Mouse (Mus musculus): ENCODE measurements at regions not wholly inside any gene's neighbourhood (a gene's known extent, or its start where the extent isn't known, plus 50 kb on each side); places are given as distances from the start of the nearest gene placed in this dataset.

GRCm38 (mm10) chr4:131014301-131015081 lies 70.3 kb downstream of the Matn1 start:
- H3K4me3 ChIP-seq (replicated peaks; ENCODE audit: insufficient read depth, low read depth, low read length): no peak overlapping the region
- 51% methylated on average over 15 of the region's 15 CpGs for WGBS
- TF ChIP-seq CTCF (IDR thresholded peaks at IDR 0.05; ENCODE audit: borderline replicate concordance, insufficient read depth, low read depth, low read length) (no peak), POLR2A (IDR thresholded peaks at IDR 0.05; ENCODE audit: borderline replicate concordance, insufficient read depth, low read length) (no peak)
- no peaks in the 10 kb centered on the region for H3K4me1 ChIP-seq (ENCODE audit: control insufficient read depth, insufficient read depth, low read length)
- no peaks in the 10 kb centered on the region; the same call in 1 of the 2 replicates for H3K27me3 ChIP-seq (ENCODE audit: control insufficient read depth, insufficient read depth, low read length)
- no peak overlapping the region for H3K27ac ChIP-seq (ENCODE audit: insufficient read depth, low read length)
- no peak for DNase-seq

GRCm38 (mm10) chr4:131015156-131015555 lies 71.0 kb downstream of the Matn1 start:
- H3K4me3 ChIP-seq (replicated peaks; ENCODE audit: insufficient read depth, low read depth, low read length): no peak overlapping the region
- no peak for DNase-seq
- TF ChIP-seq CTCF (IDR thresholded peaks at IDR 0.05; ENCODE audit: borderline replicate concordance, insufficient read depth, low read depth, low read length): no peak
- TF ChIP-seq POLR2A (IDR thresholded peaks at IDR 0.05; ENCODE audit: borderline replicate concordance, insufficient read depth, low read length): no peak
- no peak overlapping the region for H3K27ac ChIP-seq (ENCODE audit: insufficient read depth, low read length)
- no peaks in the 10 kb centered on the region for H3K4me1 ChIP-seq (ENCODE audit: control insufficient read depth, insufficient read depth, low read length)
- H3K27me3 ChIP-seq (ENCODE audit: control insufficient read depth, insufficient read depth, low read length): no peaks in the 10 kb centered on the region; the same call in 1 of the 2 replicates
- 78% methylated on average over 2 of the region's 2 CpGs for WGBS

- TF ChIP-seq CTCF (IDR thresholded peaks at IDR 0.05; ENCODE audit: borderline replicate concordance, insufficient read depth, low read depth, low read length) (no peak), POLR2A (IDR thresholded peaks at IDR 0.05; ENCODE audit: borderline replicate concordance, insufficient read depth, low read length) (no peak)
- H3K27me3 ChIP-seq (ENCODE audit: control insufficient read depth, insufficient read depth, low read length): no peaks in the 10 kb centered on the region
- H3K4me1 ChIP-seq (ENCODE audit: control insufficient read depth, insufficient read depth, low read length): no peaks in the 10 kb centered on the region
- 58% methylated on average over 6 of the region's 6 CpGs for WGBS
- H3K27ac ChIP-seq (ENCODE audit: insufficient read depth, low read length): no peak overlapping the region
- DNase-seq: no peak
- H3K4me3 ChIP-seq (replicated peaks; ENCODE audit: insufficient read depth, low read depth, low read length): no peak overlapping the region
These were observed 79.4 kb downstream of the Matn1 start for GRCm38 (mm10) chr4:131023601-131024000.

GRCm38 (mm10) chr4:131036292-131036691 lies 92.1 kb downstream of the Matn1 start:
- no peak for TF ChIP-seq POLR2A (IDR thresholded peaks at IDR 0.05; ENCODE audit: borderline replicate concordance, insufficient read depth, low read length)
- TF ChIP-seq CTCF (IDR thresholded peaks at IDR 0.05; ENCODE audit: borderline replicate concordance, insufficient read depth, low read depth, low read length): no peak
- no peak overlapping the region for H3K4me3 ChIP-seq (replicated peaks; ENCODE audit: insufficient read depth, low read depth, low read length)
- H3K27ac ChIP-seq (ENCODE audit: insufficient read depth, low read length): no peak overlapping the region
- WGBS: 92% methylated on average over 11 of the region's 11 CpGs
- no peak for DNase-seq
- peaks cover 6% of the 10 kb centered on the region for H3K4me1 ChIP-seq (ENCODE audit: control insufficient read depth, insufficient read depth, low read length)
- no peaks in the 10 kb centered on the region for H3K27me3 ChIP-seq (ENCODE audit: control insufficient read depth, insufficient read depth, low read length)

- Histone ChIP-seq H3K27me3 (ENCODE audit: control insufficient read depth, insufficient read depth, low read length) (no peaks in the 10 kb centered on the region), H3K27ac (ENCODE audit: insufficient read depth, low read length) (no peak overlapping the region), H3K4me1 (ENCODE audit: control insufficient read depth, insufficient read depth, low read length) (peaks cover 6% of the 10 kb centered on the region), H3K4me3 (replicated peaks; ENCODE audit: insufficient read depth, low read depth, low read length) (no peak overlapping the region)
- DNase-seq: no peak
- TF ChIP-seq POLR2A (IDR thresholded peaks at IDR 0.05; ENCODE audit: borderline replicate concordance, insufficient read depth, low read length): no peak
- TF ChIP-seq CTCF (IDR thresholded peaks at IDR 0.05; ENCODE audit: borderline replicate concordance, insufficient read depth, low read depth, low read length): no peak
- WGBS: 39% methylated on average over 6 of the region's 6 CpGs
These were observed 93.0 kb downstream of the Matn1 start for GRCm38 (mm10) chr4:131037179-131037578.

- peak in 1 of 2 experiments; percentile 51 for DNase-seq
- 16% methylated on average over 3 of the region's 3 CpGs for WGBS
- H3K27me3 ChIP-seq (ENCODE audit: control insufficient read depth, insufficient read depth, low read length): no peaks in the 10 kb centered on the region
These were observed 95.5 kb downstream of the Matn1 start for GRCm38 (mm10) chr4:131039686-131040085.

GRCm38 (mm10) chr4:131041210-131041609 lies 97.0 kb downstream of the Matn1 start:
- Histone ChIP-seq H3K27me3 (ENCODE audit: control insufficient read depth, insufficient read depth, low read length) (no peaks in the 10 kb centered on the region), H3K4me3 (replicated peaks; ENCODE audit: insufficient read depth, low read depth, low read length) (no peak overlapping the region), H3K4me1 (ENCODE audit: control insufficient read depth, insufficient read depth, low read length) (peaks cover 10% of the 10 kb centered on the region), H3K27ac (ENCODE audit: insufficient read depth, low read length) (no peak overlapping the region)
- TF ChIP-seq CTCF (IDR thresholded peaks at IDR 0.05; ENCODE audit: borderline replicate concordance, insufficient read depth, low read depth, low read length) (no peak), POLR2A (IDR thresholded peaks at IDR 0.05; ENCODE audit: borderline replicate concordance, insufficient read depth, low read length) (no peak)
- no peak for DNase-seq
- WGBS: 76% methylated on average over 2 of the region's 2 CpGs

More at GRCm38 (mm10) chr4:131039686-131040085, 95.5 kb downstream of the Matn1 start:
- no peak overlapping the region for H3K27ac ChIP-seq (ENCODE audit: insufficient read depth, low read length)
- TF ChIP-seq POLR2A (IDR thresholded peaks at IDR 0.05; ENCODE audit: borderline replicate concordance, insufficient read depth, low read length): no peak
- TF ChIP-seq CTCF (IDR thresholded peaks at IDR 0.05; ENCODE audit: borderline replicate concordance, insufficient read depth, low read depth, low read length): no peak
- H3K4me3 ChIP-seq (replicated peaks; ENCODE audit: insufficient read depth, low read depth, low read length): no peak overlapping the region
- H3K4me1 ChIP-seq (ENCODE audit: control insufficient read depth, insufficient read depth, low read length): peaks cover 6% of the 10 kb centered on the region

GRCm38 (mm10) chr4:131046101-131046500 lies 101.9 kb downstream of the Matn1 start:
- peak; percentile 29 to 40 for DNase-seq

More at GRCm38 (mm10) chr4:131046101-131046500, 101.9 kb downstream of the Matn1 start:
- TF ChIP-seq CTCF (IDR thresholded peaks at IDR 0.05; ENCODE audit: borderline replicate concordance, insufficient read depth, low read depth, low read length) (no peak), POLR2A (IDR thresholded peaks at IDR 0.05; ENCODE audit: borderline replicate concordance, insufficient read depth, low read length) (no peak)
- no peak overlapping the region for H3K27ac ChIP-seq (ENCODE audit: insufficient read depth, low read length)
- peaks cover 9% of the 10 kb centered on the region; the same call in 1 of the 2 replicates for H3K4me1 ChIP-seq (ENCODE audit: control insufficient read depth, insufficient read depth, low read length)
- H3K27me3 ChIP-seq (ENCODE audit: control insufficient read depth, insufficient read depth, low read length): no peaks in the 10 kb centered on the region
- H3K4me3 ChIP-seq (replicated peaks; ENCODE audit: insufficient read depth, low read depth, low read length): no peak overlapping the region
- 40% methylated on average over 8 of the region's 8 CpGs for WGBS

Data from cerebellum, adult 2 months (tissue).